Mouse (Mus musculus) right cerebral cortex, postnatal 14 days (tissue): ENCODE results near the gene Fhit.

Experiments
- DNase-seq: peaks from one replicate; pipeline ENCODE4 v3.0.0; 2022

The Fhit gene

DNA sequence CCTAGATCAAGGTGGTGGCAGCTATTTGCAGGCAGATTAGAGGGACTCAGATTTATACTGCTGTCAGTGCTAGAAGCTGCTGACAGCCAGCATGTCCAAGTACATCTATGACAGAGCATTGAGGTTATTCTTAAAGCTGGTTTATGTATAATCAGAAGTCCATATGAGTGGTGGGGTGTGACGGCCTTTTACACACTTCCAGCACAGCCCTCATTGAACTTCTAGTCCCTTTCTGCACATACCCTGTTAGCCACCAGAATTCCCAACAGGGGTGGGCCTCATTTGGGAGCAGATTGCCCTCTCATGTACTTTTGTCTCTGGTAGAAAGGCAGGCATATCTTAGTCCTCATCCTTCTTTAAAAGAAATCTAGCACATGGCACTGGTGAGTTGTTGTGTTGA, 817.8 kb downstream of the Fhit start:
- DNase-seq: no peak

DNA sequence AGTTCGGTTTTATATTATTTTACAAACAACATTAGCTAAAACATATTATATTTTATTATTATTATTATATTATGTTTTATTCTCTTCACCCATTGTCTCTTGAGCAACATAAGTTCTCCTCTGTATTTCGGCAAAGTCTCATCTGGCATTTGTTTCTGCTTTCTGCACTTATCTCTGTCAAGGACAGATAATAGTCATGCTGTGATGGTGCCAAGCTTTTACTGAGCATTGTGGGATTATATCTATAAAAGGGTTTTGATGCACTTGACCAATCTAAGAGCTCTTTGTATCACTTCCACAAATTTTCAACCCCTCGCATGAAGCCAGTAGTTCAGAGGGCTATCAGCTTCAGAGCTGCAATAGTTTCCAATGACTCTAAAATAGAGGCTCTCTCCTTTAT, 845.1 kb downstream of the Fhit start:
- no peak for DNase-seq

DNA sequence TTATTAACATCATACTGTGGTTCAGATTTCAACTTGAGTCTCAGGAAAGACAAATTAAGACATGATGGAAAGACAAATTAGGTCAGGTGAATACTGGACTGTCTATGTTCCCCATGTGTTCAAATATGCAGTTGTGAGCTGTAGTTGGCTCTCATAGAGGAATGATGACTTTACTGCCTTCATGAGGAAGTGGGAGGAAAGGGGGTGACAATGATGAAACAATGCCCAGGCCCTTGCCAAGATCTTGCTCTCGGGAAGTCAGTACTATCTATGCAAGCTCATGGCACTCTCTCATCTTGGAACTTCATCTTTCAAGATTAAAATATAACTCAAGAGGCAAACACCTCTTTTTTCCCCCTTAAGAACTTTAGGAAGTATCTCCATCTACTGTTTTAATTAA, 849.6 kb downstream of the Fhit start:
- no peak for DNase-seq

DNA sequence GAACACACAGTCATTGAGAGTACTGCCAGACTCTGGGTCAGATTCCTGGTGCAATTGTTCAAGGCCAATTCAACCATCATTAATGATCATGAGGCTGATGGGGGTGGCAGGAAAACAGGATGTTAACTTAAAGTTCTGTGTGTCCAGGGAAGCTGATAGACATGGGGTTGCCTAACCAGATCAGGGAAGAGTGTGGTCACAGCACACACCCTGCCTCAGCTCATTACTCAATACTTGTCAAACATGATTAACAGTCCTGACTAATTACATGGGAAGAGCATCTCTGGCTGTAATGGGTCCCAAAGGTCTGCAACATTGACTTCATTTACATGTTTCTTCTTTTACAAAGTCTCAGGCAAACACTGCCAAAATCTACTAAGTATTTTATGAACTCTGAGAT, 856.5 kb downstream of the Fhit start:
- no peak for DNase-seq

DNA sequence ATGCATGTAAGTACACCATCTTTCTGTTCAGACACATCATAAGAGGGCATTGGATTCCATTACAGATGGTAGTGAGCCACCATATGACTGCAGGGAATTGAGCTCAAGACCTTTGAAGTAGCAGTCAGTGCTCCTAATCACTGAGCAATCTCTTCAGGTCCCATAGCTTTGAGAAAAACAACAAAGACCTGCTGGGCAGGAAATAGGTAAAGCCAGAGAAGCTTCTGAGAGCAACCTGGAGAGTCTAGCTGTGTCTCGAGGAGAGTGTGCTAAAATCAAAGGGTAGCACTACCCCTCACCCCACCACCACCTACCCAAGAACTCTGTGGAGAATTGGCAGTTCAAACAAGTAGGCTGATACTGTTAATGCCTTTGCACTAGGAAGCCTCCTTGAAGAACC, 860.3 kb downstream of the Fhit start:
- DNase-seq: no peak

DNA sequence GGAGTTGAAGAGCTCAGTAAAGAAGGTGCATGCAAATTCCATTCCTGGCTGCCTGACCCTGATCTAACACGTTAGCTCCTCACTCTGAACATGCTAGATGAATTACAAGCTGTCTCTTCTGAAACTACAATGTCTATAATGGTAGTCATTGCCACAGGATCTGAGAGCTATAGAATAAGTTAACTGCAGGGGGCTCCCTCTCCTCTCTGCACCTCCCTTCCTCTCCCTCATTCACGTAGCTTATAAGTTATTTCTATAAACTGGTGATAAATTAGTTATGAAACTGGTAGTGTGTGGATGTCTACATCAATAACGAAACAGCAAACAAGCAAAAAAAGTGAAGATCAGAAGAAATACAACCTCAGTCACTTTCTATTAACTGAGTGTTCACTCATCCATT, 860.9 kb downstream of the Fhit start:
- no peak for DNase-seq

DNA sequence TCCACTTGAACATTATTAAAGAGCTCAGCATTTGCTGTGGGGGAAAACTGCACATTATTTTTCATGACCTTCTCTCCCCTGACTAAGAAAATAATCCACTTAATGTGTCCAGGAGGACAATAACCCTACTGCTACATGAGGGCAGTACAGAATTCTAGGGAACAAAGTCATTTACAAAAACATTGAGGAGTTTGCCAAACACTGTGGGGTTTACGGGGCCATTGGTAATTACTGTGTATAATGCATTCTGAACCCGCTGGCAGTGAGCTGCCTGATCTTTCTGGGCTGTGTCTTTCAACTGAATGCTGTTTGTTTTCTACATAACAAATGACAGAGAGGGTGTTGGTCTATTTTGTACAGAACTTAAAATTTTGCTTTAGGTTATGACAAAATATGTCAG, 862.8 kb downstream of the Fhit start:
- no peak for DNase-seq

DNA sequence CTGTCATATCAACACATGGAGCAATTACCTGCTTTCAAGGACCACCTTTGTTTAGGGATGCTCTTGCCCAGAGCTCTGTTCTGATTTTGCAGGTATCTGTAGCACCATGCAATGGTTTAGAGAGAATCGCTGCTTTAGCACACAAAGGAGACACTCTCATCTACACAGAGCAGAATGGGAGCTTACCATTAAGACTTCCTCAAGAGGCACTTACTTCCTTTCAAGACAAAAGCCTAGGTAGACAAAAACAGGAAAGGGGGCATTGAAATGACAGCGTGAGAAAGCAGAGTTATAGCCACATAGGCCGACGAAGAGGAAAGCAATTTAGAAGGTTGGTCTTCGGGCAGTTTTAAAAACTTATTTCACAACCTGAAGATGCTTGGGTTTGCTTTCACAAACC, 872.8 kb downstream of the Fhit start:
- DNase-seq: no peak

DNA sequence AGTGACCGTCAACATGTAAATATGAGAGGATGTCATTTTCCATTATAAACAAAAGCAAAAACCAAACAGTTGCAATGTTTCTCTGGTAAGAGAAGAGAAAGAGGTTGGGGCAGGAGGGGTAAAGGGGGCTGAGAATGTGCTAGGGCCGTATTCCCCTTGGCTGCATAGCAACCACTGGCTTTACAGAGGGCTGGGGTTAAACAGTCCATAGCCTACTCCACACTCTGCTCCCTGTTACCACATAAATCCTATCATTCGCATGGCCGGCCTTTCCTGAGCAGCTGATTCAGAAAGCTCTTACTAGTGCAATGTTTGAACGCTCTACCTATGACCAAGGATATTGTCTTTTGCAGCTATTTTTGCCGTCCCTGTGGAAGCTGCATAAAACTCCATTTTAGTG, 875.8 kb downstream of the Fhit start:
- DNase-seq: no peak

DNA sequence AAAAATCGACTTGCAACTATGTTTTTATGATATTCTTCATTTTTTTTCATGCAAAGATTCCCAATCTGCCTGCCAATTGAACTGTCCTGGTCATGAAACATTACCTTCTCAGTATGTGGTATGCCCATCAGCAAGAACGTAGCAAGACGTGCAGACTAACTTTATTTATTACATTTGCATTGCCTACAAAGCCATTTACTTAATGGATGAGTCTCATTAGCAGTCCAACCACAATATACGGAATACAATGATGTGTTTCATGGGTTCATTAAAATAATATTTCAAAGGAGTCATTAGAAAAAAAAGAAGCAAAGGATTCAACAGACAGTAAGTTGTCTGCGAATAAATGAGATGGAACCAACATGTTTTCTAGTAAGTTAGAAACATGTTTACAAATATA, 933.1 kb downstream of the Fhit start:
- DNase-seq: no peak

DNA sequence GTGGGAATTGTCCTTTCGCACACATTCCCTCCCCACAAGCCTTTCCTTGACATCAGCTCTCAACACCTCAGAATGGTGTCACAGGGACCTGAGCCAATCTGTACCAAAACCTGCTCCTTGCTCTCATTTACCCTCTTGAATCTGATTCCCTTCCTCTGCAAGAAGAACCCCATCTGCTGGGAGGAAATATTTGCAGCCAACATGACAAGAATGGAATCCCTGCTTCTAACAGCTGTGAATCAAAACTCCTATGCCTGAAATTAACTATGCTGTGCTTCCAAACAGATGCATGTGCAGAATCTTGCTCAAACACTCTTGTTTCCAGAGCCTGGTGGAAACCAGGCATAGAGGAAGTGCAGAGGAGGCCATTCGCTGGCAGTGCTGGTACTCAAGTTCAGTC, 940.0 kb downstream of the Fhit start:
- DNase-seq: no peak

DNA sequence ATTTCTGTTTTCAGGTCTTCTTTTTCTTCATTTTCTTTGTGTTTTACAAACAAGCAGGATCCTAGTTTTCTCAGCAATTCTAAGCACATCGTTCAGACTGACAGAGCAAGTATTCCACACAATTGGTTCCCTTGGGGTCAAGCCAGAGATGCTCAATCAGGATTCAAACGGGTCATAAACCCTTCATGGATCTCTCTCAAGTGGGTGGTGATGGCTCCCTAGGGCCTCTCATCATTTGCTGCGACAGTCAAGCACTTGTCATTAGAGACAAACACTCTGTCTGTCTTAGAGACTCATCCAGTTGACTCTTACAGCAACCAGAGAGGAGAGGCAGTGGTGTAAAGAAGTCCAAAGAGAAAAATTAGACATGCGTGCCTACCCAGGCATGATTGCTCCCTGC, 948.6 kb downstream of the Fhit start:
- no peak for DNase-seq

DNA sequence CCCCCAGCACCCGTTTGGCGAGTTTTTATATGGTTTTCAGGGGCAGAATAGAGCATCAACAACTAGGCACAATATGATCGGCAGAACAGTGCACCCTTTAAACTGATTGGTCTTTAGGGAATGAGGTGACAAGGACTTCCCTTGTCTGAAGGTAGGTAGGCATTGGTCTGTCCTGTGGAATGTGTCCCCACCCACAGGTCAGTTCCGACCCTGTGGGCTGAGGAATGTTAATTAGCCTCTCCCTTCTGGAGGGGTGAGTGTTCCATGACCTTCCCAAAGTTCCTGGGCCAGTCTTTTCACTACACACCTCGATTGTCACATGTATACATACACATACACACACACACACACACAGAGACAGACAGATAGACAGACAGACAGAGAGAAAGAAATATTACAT, 950.7 kb downstream of the Fhit start:
- no peak for DNase-seq

DNA sequence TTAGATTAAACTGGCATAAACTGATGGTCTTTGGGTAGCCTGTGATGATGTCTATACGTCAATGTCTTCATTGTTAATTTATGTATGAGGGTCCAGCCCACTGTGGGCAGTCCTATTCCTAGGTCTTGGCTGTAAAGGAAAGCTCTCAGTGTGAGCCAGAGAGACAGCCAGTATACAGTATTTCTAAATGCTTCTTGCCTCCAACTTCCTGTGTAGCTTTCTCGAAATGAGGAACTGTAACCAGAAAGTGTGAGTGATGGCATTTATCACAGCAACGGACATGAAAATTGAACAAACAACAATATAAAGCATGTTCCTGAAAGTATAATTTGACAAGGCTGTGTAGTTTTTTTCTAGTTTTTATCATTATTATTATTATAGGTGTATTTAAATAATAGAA, 952.8 kb downstream of the Fhit start:
- DNase-seq: no peak

DNA sequence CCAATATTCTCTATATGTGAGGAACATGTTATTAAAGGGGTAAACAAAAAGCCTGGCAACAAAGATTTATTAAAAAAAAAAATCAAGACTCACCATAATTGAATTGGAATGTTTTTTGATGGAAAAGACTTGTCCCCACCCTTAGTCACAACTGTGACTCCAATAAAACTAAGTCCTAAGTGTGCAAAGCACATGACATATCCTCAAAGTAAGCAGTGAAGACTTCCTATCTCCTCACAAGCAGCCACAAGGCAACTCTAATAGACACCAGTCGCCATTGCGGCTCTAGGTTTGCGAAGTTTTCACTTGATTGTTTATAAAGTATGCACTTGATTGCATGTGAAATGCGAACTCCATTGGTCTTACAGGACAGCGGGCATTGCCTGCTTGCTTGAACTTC, 956.1 kb downstream of the Fhit start:
- DNase-seq: no peak

DNA sequence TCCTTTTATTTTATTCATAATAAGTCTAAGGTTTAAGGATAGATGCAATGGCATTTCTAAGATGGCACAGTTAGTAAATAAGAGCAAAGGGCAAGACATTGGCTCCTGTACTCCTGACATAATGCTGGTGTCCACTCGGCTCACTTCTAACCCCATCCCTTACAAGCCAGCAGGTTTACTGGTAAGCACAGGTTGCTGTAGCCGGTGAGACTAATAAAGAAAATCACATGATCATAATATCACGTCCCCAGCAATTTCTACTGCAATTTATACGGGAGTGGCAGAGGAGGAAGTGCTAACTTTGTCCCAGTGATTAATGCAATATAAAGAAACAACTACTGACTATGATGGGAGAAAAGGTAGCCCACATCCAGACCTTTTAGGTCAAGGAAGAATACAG, 956.5 kb downstream of the Fhit start:
- no peak for DNase-seq

DNA sequence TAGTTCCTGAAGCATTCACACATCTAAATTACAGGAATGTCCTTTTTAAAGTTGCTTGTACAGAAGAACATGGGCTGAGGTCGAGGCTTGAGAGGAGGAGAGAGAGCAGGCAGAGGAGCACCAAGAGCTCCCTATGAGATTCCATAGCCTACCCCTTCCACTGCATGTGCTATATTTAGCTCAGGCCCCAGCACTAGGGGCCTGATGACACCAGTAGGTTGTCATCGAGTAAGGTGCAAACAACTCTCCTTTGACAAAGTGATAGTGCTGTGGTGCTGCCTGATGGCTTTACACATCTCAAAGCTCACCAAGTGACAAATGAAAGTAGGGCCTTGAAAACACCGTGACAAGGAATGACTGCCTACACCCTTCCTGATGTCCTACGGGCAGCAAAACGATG, 967.7 kb downstream of the Fhit start:
- no peak for DNase-seq

DNA sequence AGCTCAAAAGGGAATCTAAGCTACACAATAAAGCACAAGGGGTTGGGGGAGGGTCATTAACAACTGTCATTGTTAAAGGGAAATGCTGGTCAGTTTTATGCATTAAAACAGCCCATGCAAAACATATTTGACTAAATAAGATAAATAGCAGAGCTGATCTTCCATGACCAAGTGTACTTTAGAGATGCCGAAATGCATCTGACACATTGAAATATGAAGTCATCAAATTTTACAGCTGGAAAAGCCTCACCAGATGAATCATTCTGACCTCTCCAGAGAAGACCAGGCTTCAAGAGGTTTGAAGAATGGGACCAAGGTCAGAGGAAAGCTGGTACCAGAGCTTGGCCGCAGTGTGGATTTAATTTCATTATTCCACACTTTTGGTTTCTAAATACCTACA, 990.1 kb downstream of the Fhit start:
- DNase-seq: no peak

DNA sequence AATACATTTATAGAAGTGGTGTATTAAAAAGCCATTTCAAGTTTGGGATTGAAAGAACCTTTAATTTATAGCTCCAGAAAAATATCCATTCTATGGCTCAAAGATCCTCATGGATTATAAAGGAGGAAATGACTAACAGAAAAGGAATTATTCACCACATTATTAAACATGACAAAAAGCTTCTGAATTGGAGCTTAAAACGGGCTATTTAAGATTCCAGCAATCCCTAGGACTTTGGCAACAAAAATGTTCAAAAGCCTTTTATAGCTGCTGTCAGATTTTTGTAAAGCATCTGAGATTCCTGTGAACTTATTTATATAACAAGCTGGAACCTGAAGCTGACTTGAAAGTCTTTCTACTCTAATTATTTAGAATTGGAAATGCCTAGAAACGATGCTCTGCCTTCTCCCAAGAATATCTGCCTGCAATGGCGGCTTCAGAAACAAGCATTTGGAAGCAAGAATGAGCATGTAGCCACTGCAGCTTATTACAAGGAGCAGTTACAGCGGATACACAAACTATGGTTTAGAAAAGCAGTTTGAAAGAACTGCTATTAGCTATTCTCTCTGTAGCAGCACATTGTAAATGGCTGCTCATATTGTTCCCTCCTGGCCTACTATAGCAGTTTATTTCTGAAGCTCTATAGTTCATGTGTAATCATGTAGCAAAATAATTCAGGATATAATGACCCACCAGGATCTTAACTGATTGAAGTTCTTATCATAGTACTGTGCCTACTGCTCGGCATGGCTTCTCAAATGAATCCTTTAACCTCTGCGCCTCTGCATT, 995.0 kb downstream of the Fhit start:
- no peak for DNase-seq

DNA sequence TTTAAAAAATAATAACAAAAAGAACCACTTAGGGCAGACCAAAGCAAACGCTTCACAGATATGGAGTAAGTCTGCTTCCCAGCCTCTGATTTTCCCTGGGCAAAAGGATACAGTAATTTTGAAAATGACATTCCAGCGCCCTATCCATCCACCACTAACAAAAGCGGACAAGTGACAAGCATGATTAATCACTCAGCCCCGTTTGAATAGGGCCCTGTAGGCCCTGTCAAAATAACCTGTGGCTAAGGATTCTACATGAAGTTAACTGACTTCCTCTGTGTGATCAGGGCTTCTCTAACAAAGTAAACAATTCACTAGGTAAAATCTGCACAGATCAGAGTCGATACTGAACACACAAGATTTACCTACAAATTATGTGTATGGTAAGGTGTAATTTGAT, 1012.0 kb downstream of the Fhit start:
- DNase-seq: no peak

DNA sequence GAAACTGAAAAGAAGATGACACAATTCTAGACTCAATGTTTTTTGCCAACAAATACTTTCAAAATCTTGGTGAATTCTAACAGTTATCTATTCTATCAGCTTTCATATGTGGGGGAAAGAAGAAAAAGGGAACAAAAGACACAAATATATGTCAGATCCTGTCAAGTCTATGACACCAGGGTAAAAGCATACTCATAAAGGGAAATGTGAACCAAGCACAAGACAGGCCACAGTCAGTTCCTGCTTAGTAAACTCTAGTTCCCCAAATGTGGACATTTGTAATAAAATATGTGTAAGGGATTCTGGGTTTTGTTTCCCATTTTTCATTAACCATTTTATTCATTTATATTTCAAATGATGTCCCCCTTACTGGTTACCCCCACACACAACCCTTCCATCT, 1022.5 kb downstream of the Fhit start:
- no peak for DNase-seq

DNA sequence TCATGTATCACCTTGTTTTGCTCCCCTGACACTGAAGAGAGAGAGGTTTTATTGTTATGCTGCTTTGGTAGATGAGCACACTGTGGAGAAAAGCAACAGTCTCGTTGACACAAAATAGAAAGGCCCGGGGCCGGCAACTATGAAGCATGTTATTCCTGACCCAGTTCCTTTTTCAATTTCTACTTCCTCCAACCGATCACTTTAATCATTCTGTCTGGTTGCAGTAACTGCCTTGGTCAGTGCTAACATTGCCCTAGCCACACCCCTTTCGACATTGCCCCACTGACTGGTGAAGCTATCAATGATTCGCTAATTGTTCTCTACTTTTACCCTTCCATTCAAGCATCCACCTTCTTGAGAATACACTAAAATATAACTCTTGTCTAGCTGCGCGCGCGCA, 1028.0 kb downstream of the Fhit start:
- DNase-seq: no peak

DNA sequence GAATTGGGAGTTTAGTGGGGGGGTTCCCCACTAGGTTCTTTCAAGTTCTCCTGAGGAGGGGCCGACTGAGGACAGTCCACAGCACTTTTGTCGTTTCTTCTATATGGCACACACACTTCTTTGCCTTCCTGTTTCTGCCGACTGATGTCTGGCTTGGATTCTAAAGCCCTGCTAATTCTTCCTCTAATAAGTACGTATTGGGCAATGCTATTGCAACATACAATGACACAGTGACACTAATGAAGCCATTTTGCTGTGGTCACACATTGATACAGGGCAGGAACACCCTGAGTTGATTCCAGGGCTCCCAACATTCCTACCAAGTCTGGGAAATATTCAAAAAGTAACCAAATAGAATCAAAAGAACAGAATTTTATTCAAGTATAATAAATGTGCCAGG, 1032.2 kb downstream of the Fhit start:
- DNase-seq: no peak

DNA sequence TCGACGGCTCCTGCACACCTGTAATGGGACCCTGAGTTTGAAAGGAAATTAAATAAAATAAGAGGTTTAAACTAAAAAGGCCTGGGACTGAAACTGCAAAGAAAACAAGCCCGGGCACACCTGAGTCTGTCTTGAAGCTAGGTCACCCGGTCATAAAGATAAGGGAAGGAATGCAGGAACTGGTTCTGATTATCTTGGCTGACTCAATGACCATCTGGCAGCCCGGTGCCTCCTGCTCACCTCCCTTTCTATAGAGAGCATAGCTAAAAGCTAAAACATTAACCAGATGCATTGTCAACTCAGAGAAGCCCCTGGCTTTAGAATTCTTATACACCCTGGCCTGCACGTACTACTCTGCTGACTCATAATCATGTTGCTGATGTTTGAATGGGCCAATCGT, 1032.7 kb downstream of the Fhit start:
- no peak for DNase-seq

DNA sequence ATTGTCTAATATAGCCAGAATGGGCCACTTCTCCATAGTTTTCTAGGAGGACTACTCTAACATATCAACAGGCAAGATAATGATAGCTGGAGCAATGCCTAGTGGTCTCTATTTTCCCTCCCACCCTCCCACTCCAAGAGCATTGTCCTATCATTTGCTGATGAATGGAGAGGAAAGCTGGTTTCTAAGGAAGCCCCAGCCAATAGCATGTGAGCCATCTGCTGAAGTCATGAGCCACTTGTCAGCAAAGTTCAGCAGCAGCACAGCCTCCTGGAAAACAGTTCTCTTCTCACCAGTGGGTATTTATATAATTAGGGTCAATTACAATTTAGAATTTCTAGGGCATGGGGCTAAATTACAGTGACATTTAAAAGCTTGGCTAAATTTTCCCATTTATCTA, 1035.3 kb downstream of the Fhit start:
- no peak for DNase-seq

DNA sequence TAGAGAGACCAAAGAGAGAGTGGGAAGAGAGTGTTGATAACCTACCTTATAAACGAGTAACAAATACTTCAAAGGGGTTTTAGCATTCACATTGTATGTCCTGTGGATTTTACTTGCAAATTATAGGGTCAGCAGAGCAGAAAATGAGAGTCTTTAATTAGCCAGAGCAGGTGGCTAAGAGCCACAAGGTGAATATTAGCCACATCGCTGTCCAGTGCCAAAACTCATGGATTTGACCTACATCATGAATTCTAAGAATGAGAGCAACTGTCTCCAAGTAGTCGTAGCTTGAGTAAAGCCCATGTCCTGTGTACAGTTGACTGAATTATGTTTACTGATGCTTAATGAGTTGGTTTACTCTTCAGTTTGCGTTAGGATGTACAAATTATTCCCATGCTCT, 1039.7 kb downstream of the Fhit start:
- DNase-seq: no peak
